Mouse (Mus musculus) neutrophil, adult 5-6 weeks (primary cell): ENCODE results near the gene Thpo. TPM values are rescaled to one million over a fixed set of nuclear protein-coding genes. Genes with fewer than 3 reads are reported as not detected.

Experiments
- ATAC-seq: fragments of 151-379, 151-347 bp; 2 replicates; pipeline ENCODE4 v1.8.0; 2017; ENCODE audit warnings: mild to moderate bottlenecking, moderate TSS enrichment; ENCODE audit not compliant: insufficient number of reproducible peaks, poor library complexity, low FRiP score, severe bottlenecking; ENCODE audit errors: extremely low read depth
- total RNA-seq: library from RNA; stranded (forward); fragments of 200-1000 nt; gene quantifications from 2 replicates; pipeline ENCODE4 v1.2.3, GENCODE M21; 2017

Gene Thpo
- total RNA-seq, 1 experiment from 2014 or later = not detected

DNA sequence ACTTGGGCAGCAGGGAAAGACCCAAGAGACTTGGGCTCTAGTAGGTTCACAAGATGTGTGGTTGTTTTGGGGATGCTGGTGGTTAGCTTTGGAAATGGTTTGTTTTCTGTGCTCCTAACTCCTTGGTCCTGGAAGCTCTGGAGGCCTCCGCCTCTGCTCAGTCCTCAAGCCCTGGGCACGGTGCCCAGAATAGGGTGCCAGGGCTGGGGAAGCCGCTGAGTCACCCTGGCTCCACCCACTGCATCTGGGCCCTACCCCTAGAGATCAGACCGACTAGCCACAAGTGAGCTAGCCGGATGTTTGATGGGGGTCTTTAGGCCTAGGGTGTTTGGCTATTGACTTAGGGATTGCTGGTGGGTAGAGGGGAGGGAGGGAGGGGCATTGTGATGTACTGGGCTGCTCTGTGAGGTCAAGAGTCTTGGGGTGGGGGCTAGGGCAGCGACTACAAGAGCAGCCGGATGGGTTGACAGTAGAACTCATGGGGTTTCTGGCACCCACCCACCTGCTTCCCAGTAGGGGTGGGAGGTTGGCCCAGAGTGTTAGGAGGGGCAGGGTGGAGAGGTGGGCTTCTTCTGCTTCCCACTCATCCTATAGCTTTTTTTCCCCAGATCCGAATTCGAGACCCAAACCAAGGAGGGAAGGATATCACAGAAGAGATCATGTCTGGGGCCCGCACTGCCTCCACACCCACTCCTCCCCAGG lies 56.2 kb downstream of the Thpo start:
- no peak for ATAC-seq

DNA sequence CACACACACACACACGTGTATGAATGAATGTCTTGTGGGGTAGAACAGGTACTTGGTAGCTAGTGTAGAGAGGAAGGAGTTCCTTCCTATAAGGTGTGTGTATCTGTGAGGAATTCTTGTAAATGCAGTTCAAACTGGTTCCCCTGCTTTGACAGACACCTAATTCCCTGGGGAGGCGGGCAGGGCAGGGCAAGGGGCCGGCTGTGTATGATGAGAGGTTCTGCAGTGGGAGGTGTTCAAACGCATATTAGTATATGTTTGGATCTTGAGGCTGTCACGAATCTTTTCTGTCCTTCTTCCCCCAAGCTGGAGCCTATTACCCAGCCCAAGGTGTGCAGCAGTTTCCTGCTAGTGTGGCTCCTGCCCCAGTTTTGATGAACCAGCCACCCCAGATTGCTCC lies 56.9 kb downstream of the Thpo start:
- ATAC-seq = no peak

GRCm38 (mm10) chr16:20676702-20677101 lies 57.6 kb downstream of the Thpo start:
- ATAC-seq = no peak

DNA sequence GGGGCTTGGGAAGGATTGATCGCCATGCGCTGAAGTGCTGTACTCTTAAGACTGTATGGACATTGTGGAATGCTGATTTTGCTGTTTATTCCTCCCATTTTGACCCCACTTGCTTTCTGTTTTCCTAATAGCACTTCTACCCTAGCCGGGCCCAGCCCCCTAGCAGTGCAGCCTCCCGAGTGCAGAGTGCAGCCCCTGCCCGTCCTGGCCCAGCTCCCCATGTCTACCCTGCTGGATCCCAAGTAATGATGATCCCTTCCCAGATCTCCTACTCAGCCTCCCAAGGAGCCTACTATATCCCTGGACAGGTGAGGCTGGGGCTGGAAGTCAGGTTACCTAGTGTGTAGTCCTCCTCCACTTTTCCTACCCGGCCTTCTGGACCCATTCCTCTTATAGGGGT lies 59.1 kb downstream of the Thpo start:
- no peak for ATAC-seq

Other genes starting within 250 kb of the Thpo start
- gene Eif2b5, start 235.7 kb downstream of the Thpo start, total RNA-seq = 47.6 and 49.8 TPM in 2 replicates
- 7.1 and 8.8 TPM in 2 replicates for gene Dvl3, start 217.5 kb downstream of the Thpo start, total RNA-seq
- gene Ap2m1, start 199.0 kb downstream of the Thpo start, total RNA-seq = 176 and 177 TPM in 2 replicates
- gene Abcf3, start 185.9 kb downstream of the Thpo start, total RNA-seq = 121 and 129 TPM in 2 replicates
- gene Vwa5b2, start 145.0 kb downstream of the Thpo start, total RNA-seq = not detected in 2 replicates
- gene Eef1akmt4, start 122.9 kb downstream of the Thpo start, total RNA-seq = 0.35 and 1.2 TPM in 2 replicates
- gene Gm49333, start 122.9 kb downstream of the Thpo start, total RNA-seq = not detected in 2 replicates
- 4.2 and 6.5 TPM in 2 replicates for gene Alg3, start 122.8 kb downstream of the Thpo start, total RNA-seq
- gene Camk2n2, start 113.2 kb downstream of the Thpo start, total RNA-seq = not detected in 2 replicates
- not detected in 2 replicates for gene Ece2, start 104.7 kb downstream of the Thpo start, total RNA-seq
- gene Psmd2, start 82.9 kb downstream of the Thpo start, total RNA-seq = 81.6 and 82.6 TPM in 2 replicates
- gene Eif4g1, start 66.2 kb downstream of the Thpo start, total RNA-seq = 148 and 172 TPM in 2 replicates
- 0.61 TPM in 1 of 2 replicates, not detected in the other for gene Fam131a, start 41.3 kb downstream of the Thpo start, total RNA-seq
- 14.7 and 21.9 TPM in 2 replicates for gene Polr2h, start 16.8 kb downstream of the Thpo start, total RNA-seq
- 2.7 and 4.2 TPM in 2 replicates for gene Clcn2, start 16.8 kb downstream of the Thpo start, total RNA-seq
- not detected in 2 replicates for gene Chrd, start 1.4 kb downstream of the Thpo start, total RNA-seq